Mouse (Mus musculus): ENCODE data around the gene Daxx. TPM values are rescaled to one million over a fixed set of nuclear protein-coding genes. Genes with fewer than 3 reads are reported as not detected.

Gene Daxx
- polyA plus RNA-seq, 1 experiment from 2014 or later: 41.8 TPM

DNA sequence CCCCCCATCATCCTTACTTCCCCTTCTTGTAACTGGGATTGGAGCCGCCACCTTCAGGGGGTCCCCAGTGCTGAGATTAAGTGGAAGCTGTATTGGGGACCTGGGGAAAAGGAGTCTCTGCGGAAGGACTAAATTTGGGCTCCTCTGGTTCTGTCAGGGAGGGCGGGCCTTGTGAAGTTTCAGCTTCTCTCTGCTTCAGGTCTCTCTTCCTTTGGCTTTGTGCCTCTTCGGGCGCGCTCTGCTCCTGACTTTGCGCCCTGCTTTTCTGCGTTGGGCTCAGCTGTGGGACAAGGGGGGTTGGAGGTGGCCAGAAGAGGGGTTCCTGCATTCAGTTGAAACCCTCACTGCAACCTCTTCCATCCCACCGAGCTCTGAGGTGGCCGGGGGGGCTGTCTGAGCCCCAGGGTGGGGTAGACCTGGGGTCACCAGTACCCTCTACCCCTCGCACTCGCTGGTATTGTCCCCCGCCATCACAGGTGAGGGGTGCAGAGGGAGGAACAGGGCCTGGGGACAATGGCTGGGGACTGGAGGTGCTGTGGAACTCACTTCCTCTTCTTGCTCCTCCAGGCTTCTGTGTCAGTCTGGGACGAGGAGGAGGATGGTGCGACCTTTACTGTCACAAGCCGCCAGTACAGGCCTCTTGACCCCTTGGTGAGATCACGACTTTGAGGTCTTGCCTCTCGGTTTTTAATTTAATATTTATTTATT is 22.1 kb downstream of the Daxx start:
- Histone ChIP-seq H3K4me3 (ENCODE audit: low read depth, low read length) (peak overlapping the region; percentile 95), H3K4me1 (replicated peaks; ENCODE audit: control insufficient read depth, insufficient read depth, low read length) (peaks cover 17% of the 10 kb centered on the region), H3K27ac (ENCODE audit: low read depth) (no peak overlapping the region), H3K4me2 (ENCODE audit: low read length) (peak overlapping the region; percentile 98), H3K9me3 (ENCODE audit: control insufficient read depth, low read length) (no peaks in the 10 kb centered on the region), H3K36me3 (ENCODE audit: control insufficient read depth, insufficient read depth, low read length) (peaks cover 35% of the 10 kb centered on the region), H3K9ac (ENCODE audit: low read length) (peak overlapping the region; percentile 55), H3K27me3 (replicated peaks; ENCODE audit: control insufficient read depth, insufficient read depth, low read length) (no peaks in the 10 kb centered on the region)
- 34% methylated on average over 18 of the region's 18 CpGs for WGBS
- DNase-seq (ENCODE audit: low spot score) (no peak), ATAC-seq (replicated peaks; ENCODE audit: low FRiP score, low TSS enrichment, low read depth) (no peak)

DNA sequence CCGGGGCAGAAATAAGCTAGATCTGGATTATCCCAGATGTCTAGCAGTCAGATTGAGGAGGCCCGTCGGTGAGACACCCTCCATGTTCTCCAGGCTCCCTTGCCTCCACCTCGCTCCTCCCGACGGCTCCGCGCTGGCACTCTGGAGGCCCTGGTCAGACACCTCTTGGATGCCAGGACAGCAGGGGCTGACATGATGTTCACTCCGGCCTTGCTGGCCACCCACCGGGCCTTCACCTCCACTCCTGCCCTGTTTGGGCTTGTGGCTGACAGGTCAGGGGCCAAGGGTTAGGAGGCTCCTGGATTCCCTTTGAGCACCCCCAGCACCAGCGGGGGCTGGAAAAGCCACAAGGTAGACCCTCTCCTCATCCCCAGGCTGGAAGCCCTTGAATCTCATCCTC is 22.7 kb downstream of the Daxx start:
- Histone ChIP-seq H3K27me3 (replicated peaks; ENCODE audit: control insufficient read depth, insufficient read depth, low read length) (no peaks in the 10 kb centered on the region), H3K4me3 (ENCODE audit: low read depth, low read length) (no peak overlapping the region), H3K27ac (ENCODE audit: low read depth) (no peak overlapping the region), H3K9me3 (ENCODE audit: control insufficient read depth, low read length) (no peaks in the 10 kb centered on the region), H3K9ac (ENCODE audit: low read length) (no peak overlapping the region), H3K4me1 (replicated peaks; ENCODE audit: control insufficient read depth, insufficient read depth, low read length) (peaks cover 17% of the 10 kb centered on the region), H3K4me2 (ENCODE audit: low read length) (no peak overlapping the region), H3K36me3 (ENCODE audit: control insufficient read depth, insufficient read depth, low read length) (peaks cover 29% of the 10 kb centered on the region)
- WGBS: 93% methylated on average over 11 of the region's 11 CpGs
- no peak for ATAC-seq (replicated peaks; ENCODE audit: low FRiP score, low TSS enrichment, low read depth)
- DNase-seq (ENCODE audit: low spot score): no peak

DNA sequence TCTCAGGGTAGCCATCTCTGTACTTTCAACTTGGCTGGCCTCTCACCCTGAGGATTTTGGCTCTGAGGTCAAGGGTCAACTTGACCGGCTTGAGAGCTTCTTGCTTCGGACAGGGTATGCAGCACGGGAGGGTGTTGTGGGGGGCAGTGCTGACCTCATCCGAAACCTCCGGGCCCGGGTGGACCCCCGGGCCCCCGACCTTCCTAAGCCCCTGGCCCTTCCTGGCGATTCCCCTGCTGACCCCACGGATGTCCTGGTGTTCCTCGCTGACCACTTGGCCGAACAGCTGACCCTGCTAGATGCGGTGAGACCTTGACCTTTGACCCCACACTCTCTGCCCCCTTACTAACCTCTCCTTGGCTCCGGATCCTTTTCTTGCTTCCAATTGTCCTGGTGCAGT is 23.2 kb downstream of the Daxx start:
- H3K36me3 ChIP-seq (ENCODE audit: control insufficient read depth, insufficient read depth, low read length): peaks cover 29% of the 10 kb centered on the region
- no peaks in the 10 kb centered on the region for H3K27me3 ChIP-seq (replicated peaks; ENCODE audit: control insufficient read depth, insufficient read depth, low read length)
- 87% methylated on average over 14 of the region's 14 CpGs for WGBS
- no peak overlapping the region for H3K27ac ChIP-seq (ENCODE audit: low read depth)
- no peak overlapping the region for H3K4me3 ChIP-seq (ENCODE audit: low read depth, low read length)
- no peak overlapping the region for H3K9ac ChIP-seq (ENCODE audit: low read length)
- ATAC-seq (replicated peaks; ENCODE audit: low FRiP score, low TSS enrichment, low read depth): no peak
- peaks cover 17% of the 10 kb centered on the region for H3K4me1 ChIP-seq (replicated peaks; ENCODE audit: control insufficient read depth, insufficient read depth, low read length)
- no peak overlapping the region for H3K4me2 ChIP-seq (ENCODE audit: low read length)
- H3K9me3 ChIP-seq (ENCODE audit: control insufficient read depth, low read length): no peaks in the 10 kb centered on the region
- DNase-seq (ENCODE audit: low spot score): no peak

DNA sequence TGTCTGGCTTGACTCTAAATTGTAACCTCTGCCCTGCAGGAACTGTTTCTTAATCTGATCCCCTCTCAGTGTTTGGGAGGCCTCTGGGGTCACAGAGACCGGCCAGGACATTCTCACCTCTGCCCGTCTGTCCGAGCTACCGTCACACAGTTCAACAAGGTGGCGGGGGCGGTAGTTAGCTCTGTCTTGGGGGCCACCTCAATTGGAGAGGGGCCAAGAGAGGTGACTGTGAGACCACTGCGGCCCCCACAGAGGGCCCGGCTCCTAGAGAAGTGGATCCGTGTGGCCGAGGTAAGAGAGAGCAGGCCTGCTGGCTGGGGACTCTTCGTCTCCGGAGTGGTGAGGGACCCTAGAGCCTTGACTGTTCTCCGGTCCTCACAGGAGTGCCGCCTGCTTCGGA is 23.8 kb downstream of the Daxx start:
- Histone ChIP-seq H3K9ac (ENCODE audit: low read length) (no peak overlapping the region), H3K9me3 (ENCODE audit: control insufficient read depth, low read length) (no peaks in the 10 kb centered on the region), H3K27me3 (replicated peaks; ENCODE audit: control insufficient read depth, insufficient read depth, low read length) (no peaks in the 10 kb centered on the region), H3K4me1 (replicated peaks; ENCODE audit: control insufficient read depth, insufficient read depth, low read length) (peaks cover 17% of the 10 kb centered on the region), H3K36me3 (ENCODE audit: control insufficient read depth, insufficient read depth, low read length) (peaks cover 32% of the 10 kb centered on the region), H3K4me2 (ENCODE audit: low read length) (no peak overlapping the region), H3K4me3 (ENCODE audit: low read depth, low read length) (no peak overlapping the region), H3K27ac (ENCODE audit: low read depth) (no peak overlapping the region)
- DNase-seq (ENCODE audit: low spot score) (no peak), ATAC-seq (replicated peaks; ENCODE audit: low FRiP score, low TSS enrichment, low read depth) (no peak)
- WGBS: 94% methylated on average over 15 of the region's 15 CpGs

DNA sequence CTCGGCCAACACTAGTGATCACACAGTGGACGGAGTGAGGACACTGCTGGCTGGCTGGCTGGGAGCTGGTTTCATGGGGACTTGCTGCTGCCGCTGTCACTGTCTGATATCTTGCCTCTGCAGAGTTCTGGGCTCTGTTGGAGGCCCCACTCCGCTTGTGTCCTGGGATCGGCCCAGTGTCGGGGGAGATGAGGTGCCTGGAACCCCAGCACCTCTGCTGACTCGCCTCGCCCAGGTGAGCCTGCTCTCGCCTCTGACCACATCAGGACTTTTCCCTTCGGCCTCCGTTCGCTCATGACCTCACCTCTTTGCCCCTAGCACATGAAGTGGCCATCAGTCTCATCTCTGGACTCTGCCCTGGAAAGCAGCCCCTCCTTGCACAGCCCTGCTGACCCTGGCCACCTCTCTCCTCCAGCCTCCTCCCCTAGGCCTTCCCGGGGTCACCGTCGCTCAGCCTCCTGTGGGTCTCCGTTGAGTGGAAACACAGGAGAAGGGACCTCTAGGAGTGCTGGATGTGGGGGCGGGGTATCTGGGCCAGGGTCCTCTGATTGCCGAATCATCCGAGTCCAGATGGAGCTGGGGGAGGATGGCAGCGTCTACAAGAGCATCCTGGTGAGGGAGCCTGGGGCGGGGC is 26.3 kb downstream of the Daxx start:
- Histone ChIP-seq H3K9ac (ENCODE audit: low read length) (no peak overlapping the region), H3K27ac (ENCODE audit: low read depth) (no peak overlapping the region), H3K36me3 (ENCODE audit: control insufficient read depth, insufficient read depth, low read length) (peaks cover 43% of the 10 kb centered on the region), H3K9me3 (ENCODE audit: control insufficient read depth, low read length) (no peaks in the 10 kb centered on the region), H3K4me2 (ENCODE audit: low read length) (no peak overlapping the region), H3K27me3 (replicated peaks; ENCODE audit: control insufficient read depth, insufficient read depth, low read length) (no peaks in the 10 kb centered on the region), H3K4me1 (replicated peaks; ENCODE audit: control insufficient read depth, insufficient read depth, low read length) (peaks cover 17% of the 10 kb centered on the region; the same call in 1 of the 2 replicates), H3K4me3 (ENCODE audit: low read depth, low read length) (no peak overlapping the region)
- DNase-seq (ENCODE audit: low spot score): no peak
- no peak for ATAC-seq (replicated peaks; ENCODE audit: low FRiP score, low TSS enrichment, low read depth)
- 85% methylated on average over 21 of the region's 21 CpGs for WGBS

DNA sequence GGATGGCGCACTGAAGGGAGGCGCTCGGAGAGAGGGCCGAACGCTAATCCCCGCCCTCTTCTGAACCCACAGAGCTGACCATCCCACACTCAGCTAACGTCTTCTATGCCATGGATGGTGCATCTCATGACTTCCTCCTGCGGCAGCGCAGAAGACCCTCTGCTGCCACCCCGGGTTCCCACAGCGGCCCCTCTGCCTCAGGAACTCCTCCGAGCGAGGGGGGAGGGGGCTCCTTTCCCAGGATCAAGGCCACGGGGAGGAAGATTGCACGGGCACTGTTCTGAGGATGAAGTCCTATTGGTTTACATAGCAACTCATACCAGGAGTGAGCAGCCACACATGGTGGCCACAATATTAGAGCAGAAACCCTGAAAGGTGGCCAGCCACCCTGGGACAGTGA is 27.8 kb downstream of the Daxx start:
- DNase-seq (ENCODE audit: low spot score) (no peak), ATAC-seq (replicated peaks; ENCODE audit: low FRiP score, low TSS enrichment, low read depth) (no peak)
- H3K4me3 ChIP-seq (ENCODE audit: low read depth, low read length): no peak overlapping the region
- peaks cover 43% of the 10 kb centered on the region for H3K36me3 ChIP-seq (ENCODE audit: control insufficient read depth, insufficient read depth, low read length)
- H3K27me3 ChIP-seq (replicated peaks; ENCODE audit: control insufficient read depth, insufficient read depth, low read length): no peaks in the 10 kb centered on the region
- no peak overlapping the region for H3K27ac ChIP-seq (ENCODE audit: low read depth)
- H3K4me2 ChIP-seq (ENCODE audit: low read length): no peak overlapping the region
- no peaks in the 10 kb centered on the region for H3K9me3 ChIP-seq (ENCODE audit: control insufficient read depth, low read length)
- no peak overlapping the region for H3K9ac ChIP-seq (ENCODE audit: low read length)
- WGBS: 80% methylated on average over 15 of the region's 15 CpGs
- H3K4me1 ChIP-seq (replicated peaks; ENCODE audit: control insufficient read depth, insufficient read depth, low read length): peaks cover 15% of the 10 kb centered on the region

DNA sequence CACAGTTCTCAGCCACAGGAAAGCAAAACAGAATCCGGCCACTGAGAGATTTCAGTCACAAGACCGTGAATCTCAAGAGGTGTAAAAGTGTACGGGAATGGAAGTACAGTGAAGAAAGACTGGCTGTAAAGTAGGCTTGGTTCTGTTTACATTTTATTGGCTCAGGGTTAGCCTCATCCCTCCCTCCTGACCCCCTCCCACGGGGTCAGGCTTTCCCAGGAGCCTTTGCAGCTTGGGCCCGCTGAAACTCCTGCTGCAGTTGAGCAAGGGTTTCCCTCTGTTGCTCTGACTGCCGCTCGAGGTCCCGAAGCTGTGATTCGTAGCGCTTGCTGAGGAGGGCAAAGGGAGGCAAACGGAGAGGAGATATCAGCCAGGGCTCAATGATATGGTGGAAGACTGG is 29.6 kb downstream of the Daxx start:
- H3K9ac ChIP-seq (ENCODE audit: low read length): no peak overlapping the region
- H3K9me3 ChIP-seq (ENCODE audit: control insufficient read depth, low read length): no peaks in the 10 kb centered on the region
- peak overlapping the region; percentile 76; the same call in 1 of the 2 replicates for H3K4me3 ChIP-seq (ENCODE audit: low read depth, low read length)
- H3K27me3 ChIP-seq (replicated peaks; ENCODE audit: control insufficient read depth, insufficient read depth, low read length): no peaks in the 10 kb centered on the region
- DNase-seq (ENCODE audit: low spot score): no peak
- 76% methylated on average over 11 of the region's 11 CpGs for WGBS
- peaks cover 42% of the 10 kb centered on the region for H3K36me3 ChIP-seq (ENCODE audit: control insufficient read depth, insufficient read depth, low read length)
- H3K27ac ChIP-seq (ENCODE audit: low read depth): no peak overlapping the region
- no peak for ATAC-seq (replicated peaks; ENCODE audit: low FRiP score, low TSS enrichment, low read depth)
- peak overlapping the region; percentile 96; the same call in 1 of the 2 replicates for H3K4me2 ChIP-seq (ENCODE audit: low read length)
- peaks cover 15% of the 10 kb centered on the region for H3K4me1 ChIP-seq (replicated peaks; ENCODE audit: control insufficient read depth, insufficient read depth, low read length)

DNA sequence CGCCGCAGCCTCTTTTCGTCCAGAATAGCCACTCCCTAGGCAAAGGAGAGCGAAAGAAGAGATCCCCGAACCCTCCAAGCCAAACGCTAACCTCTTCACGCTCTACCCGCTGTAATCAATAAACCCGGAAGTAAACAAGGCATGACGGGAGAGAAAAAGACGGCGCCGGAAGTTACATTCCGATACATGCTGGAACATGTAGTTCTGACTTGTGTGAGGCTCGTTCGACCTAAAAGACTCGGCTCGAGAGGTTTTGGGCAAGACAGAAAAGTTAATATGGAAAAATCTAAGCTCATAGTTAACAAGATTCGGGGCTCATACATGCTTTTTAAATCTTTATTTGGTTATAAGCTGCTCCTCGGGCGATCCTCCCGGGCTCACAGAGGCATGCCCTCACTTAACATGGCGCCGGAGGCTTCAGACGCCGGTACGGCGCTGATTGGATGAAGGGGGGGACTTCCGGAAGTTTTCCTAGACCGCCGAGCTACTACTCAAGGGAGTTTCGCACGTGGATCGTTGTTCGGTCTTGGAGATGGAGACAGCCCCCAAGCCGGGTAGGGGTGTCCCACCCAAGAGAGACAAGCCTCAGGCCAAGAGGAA is 31.1 kb downstream of the Daxx start, which contains the start of the genes Pfdn6 and Wdr46:
Gene Pfdn6, minus strand, starts transcription at position 138 of the 600 bp plus-strand sequence.
Gene Wdr46, plus strand, starts transcription at position 455 of the 600 bp plus-strand sequence.
- Histone ChIP-seq H3K4me2 (ENCODE audit: low read length) (peak within 1 kb of the TSS; percentile 96), H3K27me3 (replicated peaks; ENCODE audit: control insufficient read depth, insufficient read depth, low read length) (no peaks in the 10 kb centered on the region), H3K27ac (ENCODE audit: low read depth) (0 out of 2 replicates have a peak within 1 kb of the TSS, but pooled peaks have one; percentile 9), H3K4me3 (ENCODE audit: low read depth, low read length) (peak within 1 kb of the TSS; percentile 76), H3K36me3 (ENCODE audit: control insufficient read depth, insufficient read depth, low read length) (peaks cover 51% of the 10 kb centered on the region), H3K9me3 (ENCODE audit: control insufficient read depth, low read length) (no peaks in the 10 kb centered on the region), H3K4me1 (replicated peaks; ENCODE audit: control insufficient read depth, insufficient read depth, low read length) (peaks cover 15% of the 10 kb centered on the region), H3K9ac (ENCODE audit: low read length) (peak within 1 kb of the TSS; percentile 65)
- ATAC-seq (replicated peaks; ENCODE audit: low FRiP score, low TSS enrichment, low read depth): peak; percentile 90
- WGBS: under 1% methylated on average over 36 of the region's 36 CpGs
- peak; percentile 88 for DNase-seq (ENCODE audit: low spot score)
